Mouse (Mus musculus) neural tube, embryonic 10.5 days (tissue): ENCODE results near the gene Olfr283.
"Not testable (repeated sequence)": the region's sequence is repeated elsewhere in the genome, so short reads cannot be mapped to it uniquely, and the experiment has no call there.

Experiments used
- DNase-seq: peaks from one replicate; pipeline ENCODE4 v3.0.0-alpha.2; 2017; ENCODE audit warnings: low spot score; ENCODE audit errors: extremely low spot score

Gene Olfr283

DNA sequence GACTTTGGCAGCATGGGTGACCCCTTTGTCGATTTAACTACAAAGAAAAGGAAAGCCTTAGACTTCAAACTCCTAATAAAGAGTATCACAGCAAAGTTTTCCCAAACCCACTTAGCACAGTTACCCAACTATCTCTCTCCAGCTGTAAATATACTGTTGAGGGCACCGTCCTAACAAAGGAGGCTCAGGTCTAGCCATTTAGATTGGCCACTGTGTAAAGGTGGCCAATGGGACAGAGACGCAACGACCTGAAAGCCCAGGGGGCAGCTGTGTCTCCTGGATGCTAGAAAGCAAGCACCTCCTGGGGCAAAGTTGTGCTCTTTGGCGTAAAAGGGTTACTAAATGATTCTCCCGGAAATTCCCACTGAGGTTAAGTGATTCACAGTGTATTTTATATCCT is at the start of gene Olfr283:
Gene Olfr283 (minus strand): TSS at position 101 of the 400 bp plus-strand sequence.
- DNase-seq = no peak

DNA sequence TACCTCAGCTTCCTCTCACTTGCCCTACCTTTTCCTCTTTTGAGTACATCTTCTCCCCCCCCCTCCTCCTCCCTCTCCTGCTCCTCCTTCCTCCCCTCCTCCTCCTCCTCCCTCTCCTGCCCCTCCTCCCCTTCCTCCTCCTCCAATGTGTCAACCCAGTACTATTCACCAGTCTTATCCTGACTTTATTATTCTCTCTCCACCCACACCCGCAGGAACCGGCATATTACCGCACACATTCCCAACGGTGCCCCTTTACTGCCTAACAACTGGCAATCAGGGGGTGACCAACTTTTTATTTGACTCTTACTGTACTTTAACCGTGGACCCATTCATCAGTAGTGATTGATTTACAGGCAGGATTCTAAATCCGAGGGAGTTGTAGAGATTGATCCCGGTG is 44.4 kb upstream of the Olfr283 start:
- DNase-seq = no peak

DNA sequence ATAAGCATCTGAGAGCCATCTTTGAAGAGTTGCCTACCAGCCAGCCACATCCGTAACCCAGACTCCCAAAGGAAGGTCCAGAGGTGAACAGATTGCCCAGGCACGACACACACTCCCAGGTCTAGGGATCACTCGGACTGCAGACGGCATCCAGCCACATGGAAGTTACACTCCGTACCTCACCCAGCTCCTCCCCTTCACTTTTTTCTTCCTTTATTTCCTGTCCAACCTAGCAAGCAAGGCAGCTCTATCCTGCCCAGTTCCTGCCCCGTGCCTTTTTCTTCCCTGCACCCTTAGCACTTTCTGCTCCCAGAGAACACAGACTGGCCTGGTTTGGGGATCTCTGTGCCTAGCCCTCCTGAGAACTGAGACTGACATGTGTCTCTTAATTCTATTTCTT is 44.0 kb upstream of the Olfr283 start:
- no peak for DNase-seq

DNA sequence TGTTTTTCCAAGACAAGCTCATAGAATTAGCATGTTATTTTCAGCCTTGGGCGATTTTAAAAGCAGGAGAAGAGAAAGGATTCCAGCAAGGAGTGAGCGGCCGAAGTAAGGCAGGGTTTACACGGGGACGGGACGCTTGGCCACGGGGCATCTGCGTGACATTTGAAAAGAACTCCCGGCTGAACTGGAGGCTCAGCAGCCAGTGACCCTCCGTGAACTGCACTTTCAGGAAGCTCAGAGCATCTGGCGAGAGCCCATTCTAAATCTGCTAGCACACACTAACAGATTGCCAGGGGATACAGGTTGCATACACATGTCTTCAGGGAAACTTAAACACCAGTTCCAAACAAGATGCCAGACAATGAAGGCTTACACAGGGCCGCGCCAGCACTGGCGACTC is 43.6 kb upstream of the Olfr283 start:
- DNase-seq = peak; percentile 21

DNA sequence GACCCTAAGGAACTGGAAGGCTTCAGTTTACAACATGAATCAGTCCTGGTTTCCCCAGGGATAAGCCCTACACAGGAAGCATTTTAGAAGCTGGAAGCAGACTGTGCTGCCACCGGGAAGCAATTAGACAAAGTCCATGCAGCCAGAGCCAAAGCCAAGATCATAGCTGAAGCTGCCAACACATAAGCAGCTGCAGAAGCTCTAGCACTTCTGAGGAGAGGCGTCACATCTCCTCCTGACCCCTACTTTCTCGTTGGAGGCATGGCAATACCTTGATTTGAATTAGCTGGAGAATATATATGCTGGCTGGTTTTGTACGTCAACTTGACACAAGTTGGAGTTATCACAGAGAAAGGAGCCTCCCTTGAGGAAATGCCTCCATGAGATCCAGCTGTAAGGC is 40.2 kb upstream of the Olfr283 start:
- DNase-seq = no peak

DNA sequence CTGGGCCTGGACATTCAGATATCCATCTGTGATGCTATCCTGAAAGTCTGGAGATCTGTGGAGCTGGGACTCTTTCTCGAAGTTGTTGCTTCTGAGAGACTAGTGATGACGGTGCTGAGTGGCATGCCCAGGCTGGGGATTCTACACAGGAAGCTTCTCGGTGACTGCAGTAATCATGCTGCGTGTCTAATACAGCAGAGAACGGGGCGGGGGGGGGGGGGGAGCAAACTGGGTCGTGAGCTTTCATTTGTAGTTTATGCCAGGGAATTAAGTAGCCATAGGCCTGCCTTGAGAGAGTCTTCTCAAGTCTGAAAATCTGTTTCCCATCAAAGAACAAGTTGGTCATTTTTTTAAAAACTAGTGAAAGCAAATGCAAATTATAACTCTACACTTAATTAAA is 37.4 kb upstream of the Olfr283 start:
- no peak for DNase-seq

DNA sequence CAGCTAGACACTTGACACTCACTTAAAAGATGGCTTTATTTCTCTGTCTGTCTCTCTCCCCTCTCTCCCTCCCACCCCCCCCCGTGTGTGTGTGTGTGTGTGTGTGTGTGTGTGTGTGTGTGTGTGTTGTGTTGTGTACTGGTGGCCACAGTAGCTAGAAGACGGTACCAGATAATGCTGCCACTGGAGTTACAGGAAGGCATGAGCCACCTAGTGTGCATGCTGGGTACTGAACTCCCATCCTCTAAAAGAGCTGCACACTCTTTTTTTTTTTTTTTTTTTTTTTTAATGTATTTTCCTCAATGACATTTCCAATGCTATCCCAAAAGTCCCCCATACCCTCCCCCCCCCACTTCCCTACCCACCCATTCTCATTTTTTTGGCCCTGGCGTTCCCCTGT is 36.5 kb upstream of the Olfr283 start:
- DNase-seq = not testable (repeated sequence)

DNA sequence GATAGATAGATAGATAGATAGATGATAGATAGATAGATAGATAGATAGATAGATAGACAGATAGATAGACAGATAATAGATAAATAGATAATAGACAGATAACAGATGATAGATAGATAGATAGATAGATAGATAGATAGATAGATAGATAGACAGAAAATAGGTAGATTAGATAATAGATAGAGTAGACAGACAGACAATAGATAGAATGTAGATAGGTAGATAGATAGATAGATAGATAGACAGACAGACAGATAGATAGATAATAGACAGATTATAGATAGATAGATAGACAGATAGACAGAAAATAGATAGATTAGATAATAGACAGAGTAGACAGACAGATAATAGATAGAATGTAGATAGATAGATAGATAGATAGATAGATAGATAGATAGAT is 36.1 kb upstream of the Olfr283 start:
- DNase-seq = not testable (repeated sequence)

DNA sequence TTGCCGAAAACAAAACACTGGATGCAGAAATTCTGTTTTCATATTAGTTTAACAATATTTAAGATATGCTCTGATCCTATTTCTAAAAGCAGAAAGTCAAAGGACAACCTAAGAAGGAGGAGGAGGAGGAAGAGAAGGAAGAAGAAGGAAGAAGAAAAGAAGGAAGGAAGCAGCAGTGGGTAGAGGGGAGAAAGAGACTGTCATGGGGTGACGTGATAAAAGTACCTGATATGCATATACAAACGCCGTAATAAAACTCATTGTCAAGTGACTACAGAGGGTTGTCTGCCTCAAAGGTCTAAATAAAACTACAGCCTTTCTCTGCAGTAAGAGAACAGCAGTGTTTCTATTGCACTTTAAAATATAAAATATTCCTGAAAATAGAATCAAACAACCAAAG is 35.2 kb upstream of the Olfr283 start:
- DNase-seq = no peak

DNA sequence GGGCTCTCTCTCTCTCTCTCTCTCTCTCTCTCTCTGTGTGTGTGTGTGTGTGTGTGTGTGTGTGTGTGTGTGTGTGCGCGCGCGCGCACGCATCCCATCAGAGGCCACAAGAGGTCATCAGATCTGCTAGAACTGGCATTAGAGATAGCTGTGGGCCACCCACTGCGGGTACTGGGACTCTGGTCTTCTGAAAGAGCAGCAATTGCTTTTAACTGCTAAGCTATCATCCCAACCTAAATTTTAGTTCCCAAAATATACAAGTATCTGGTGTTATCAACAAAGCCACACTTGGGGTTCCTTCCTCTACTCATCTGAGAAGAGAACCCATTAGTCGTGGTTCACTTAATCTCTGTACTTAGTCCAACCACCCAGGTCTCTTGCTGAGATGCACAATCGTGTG is 29.5 kb upstream of the Olfr283 start:
- no peak for DNase-seq

DNA sequence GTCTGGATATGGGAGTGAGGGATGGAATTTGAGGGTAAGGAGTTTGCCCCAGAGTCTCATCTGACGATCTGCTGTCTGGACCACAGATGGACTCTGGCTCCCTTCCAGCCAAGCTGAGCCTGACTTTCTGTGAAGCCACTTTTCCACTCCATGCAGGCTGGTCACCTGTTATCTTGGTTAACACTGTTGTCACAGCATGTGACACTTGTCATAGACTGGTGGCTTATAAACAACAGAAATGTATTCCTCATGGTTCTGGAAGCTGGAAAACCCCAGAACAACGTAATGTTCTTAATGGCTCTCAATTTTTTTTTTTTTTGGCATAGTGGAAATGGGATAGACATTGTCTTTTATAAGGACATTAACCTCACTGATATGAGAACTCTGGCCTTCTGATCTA is 28.9 kb upstream of the Olfr283 start:
- no peak for DNase-seq

DNA sequence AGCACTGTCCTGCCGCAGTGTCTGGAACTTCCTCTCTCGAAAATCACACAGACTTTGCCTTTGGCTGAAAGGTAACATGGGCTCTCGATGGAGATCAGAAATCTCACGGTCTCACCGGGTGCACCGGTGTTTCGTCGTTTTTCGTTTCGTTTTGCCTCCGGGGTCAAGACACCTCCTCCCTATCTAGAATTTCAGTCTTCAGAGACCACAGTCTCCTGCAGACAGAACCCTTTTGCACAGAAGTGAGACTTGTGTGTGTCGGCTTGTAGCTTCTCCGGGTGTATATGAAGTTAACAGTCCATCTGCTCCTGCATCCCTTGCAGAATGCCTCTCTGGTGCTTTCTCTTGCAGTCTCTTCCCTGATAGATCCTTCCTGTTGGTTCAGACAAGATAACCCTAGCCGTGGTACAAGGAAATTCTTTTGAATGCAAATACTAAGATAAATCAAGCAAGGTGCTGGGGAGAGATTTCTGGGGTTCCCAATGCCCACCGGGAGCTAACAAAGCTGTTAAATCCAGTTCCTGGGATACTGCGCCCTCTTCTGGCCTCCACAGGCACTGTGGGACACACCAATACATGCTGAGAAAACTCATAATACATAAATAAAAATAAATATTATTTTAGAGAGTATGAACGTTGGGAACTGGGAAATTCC is 27.8 kb upstream of the Olfr283 start:
- DNase-seq = no peak

DNA sequence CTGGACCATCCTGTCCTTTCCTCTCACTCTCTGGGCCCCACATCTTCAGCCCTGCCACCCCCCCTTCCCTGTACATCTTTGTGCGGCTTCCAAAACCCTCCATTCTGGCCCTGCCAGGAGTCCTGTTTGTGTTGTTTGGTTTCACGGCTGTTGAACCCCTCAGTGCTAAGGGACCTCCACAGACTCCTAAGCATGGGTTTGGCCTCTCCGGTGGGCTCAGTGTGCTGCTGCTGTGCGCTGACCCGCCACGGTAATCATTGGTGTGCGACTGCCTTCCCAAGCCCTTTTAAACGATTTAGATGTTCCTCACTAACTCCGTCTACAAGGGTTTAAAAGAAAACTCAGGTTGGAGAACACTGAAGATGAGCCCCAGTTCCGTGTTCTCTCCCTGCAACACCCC is 21.6 kb upstream of the Olfr283 start:
- DNase-seq = peak; percentile 11

DNA sequence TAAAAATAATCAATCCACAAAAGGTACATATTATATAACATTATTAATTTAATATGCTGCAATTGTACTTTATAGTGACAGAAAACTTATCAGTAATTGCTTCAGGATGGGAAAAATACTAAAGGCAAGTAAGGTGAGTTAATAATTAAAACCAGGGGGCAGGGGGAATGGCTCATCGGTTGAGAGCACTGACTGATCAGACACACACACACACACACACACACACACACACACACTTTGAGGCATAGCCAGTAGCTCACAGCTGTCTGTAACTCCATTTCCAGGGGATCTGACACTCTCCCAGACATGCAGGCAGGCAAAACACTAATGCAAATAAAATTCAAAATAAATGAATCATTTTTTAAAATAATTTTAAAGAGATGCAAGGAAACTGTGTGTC is 16.4 kb upstream of the Olfr283 start:
- peak; percentile 7 for DNase-seq

DNA sequence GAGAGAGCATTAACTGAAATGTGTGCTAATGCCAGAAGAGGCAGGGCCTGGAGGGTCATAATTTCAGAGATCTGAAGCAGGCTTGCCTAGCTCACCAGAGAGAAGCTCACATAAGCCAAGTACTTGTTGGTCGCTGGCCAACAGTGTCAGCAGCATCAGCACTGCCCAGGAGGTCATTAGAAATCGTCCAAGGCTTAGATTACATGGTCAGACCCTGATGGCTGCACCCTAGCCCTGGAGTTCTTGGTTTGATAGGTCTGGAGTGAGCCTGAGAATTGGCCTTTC is 11.1 kb upstream of the Olfr283 start:
- no peak for DNase-seq

DNA sequence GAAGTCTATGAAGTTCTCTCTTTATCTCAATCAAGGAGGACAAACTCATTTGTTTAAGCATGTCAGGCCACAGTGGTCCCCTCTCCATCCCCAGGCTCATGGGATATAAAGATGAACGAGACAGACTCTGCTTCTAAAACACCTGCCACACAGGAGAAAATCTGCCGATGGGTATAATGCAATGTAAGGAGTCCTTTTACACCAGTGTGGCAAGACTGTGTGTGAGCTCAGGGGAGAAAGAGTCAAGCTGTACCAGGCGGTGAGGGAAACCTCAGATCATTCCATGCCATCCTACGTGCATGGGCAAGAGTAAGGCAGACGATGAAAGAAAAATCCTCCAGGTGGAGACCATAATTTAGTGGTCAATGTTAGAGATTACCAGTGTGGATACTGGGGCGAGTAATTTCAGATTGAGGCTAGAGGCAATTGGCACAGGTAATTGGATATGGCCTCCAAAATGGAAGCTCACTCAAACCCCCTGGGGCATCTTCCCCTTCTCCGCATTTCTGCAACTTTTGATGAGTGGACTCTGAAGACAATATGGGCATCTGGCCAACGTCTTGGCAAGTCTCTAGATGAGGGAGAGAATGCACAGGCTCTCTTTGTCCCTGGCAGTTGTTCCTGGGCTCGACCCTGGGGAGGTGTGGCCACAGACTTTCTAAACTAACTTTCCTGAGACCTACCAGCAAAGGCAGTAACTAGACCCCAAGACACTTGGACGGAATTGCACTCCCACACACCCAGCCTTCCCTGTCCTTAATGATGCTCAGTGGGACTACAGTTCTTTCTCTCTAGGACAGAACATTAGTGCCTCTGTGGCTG is 10.5 kb upstream of the Olfr283 start:
- no peak for DNase-seq

DNA sequence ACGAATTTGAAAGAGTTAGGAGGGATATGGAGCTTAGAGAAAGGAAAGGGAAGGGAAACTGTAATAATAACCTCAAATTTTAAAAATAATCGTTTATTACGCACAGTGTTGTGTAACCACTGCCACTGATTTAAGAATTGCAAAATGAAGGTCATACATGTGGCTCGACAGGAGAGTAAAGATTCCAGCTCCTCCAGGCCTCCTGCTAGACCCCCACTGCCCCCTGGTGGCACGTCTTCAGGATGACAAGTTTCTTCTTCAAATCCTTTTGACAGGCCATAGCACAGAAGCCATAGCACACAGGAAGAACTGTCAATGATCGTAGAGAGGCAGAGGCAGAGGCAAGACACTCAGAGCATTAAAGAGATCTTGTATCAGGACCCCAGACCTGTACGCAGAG is 9.1 kb upstream of the Olfr283 start:
- DNase-seq = peak; percentile 74

DNA sequence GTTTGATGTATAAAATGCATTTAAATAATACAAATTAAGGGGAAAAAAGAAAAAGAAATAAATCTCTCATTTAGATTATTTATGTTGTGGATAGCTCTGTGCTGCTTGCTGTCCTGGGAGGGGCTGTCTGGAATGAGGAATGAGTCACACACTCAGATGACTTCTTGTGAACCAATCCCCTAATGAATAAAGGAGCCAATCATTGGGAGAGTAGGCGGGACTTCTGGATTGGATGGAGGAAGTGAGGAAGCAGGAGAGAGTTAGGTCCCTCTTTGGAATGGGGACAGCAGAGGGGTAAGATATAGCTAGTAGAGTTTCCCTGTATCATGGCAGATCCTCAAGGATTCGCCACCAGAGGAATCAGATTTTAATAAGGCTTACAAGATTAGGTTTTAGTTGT is 6.9 kb upstream of the Olfr283 start:
- no peak for DNase-seq

DNA sequence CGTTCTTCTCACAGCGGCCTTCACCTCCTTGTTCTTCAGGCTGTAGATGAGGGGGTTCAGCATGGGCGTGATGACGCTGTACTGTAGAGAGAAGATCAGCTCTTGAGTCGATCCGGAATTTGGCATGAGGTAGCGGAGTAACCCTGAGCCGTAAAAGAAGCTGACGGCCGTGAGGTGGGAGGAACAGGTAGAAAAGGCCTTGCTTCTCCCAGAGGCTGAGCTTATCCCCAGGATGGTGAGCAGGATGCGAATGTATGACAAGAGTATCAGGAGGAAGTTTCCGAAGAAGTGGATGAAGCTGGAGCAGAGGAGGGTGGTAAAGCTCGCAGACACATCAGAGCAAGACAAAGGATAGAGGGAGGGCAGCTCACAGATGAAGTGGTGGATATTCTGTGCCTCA is 2.5 kb downstream of the Olfr283 start:
- DNase-seq = no peak

DNA sequence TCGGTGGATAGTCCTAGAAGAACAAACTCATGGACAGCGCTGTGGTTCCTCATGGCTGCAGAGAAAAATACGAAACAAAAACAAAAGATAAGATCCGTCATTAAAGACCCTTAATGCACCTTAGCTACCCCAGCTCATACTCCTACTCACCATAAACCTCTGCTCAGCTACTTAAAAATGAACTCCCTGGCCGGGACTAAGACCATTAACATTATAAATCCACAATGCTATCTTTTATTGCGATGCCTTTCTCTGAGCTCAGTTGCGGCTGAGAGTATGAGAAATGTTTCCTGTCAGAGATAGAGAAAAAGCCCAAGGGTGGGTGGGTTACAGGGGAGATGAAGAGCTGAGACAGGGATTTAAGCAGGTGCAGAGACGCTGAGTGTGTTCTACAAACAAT is 39.9 kb downstream of the Olfr283 start, which contains the start of gene Olfr284:
Gene Olfr284 (minus strand): TSS at position 101 of the 400 bp plus-strand sequence.
- no peak for DNase-seq
